Mouse (Mus musculus): ENCODE measurements around the gene Vmn1r149.
"Not testable (repeated sequence)": the region's sequence is repeated elsewhere in the genome, so short reads cannot be mapped to it uniquely, and the experiment has no call there.

Gene Vmn1r149

GRCm38 (mm10) chr7:22438129-22438528 lies at the start of gene Vmn1r149:
Gene Vmn1r149, minus strand, starts transcription at chr7:22438229.
- DNase-seq (ENCODE audit: low read depth, low spot score): not testable (repeated sequence)

- not testable (repeated sequence) for DNase-seq (ENCODE audit: low read depth, low spot score)
Observed at GRCm38 (mm10) chr7:22463975-22464374, 25.9 kb upstream of the Vmn1r149 start, which contains the start of gene Gm10665. Gene Gm10665, minus strand, starts transcription at chr7:22464075.

DNA sequence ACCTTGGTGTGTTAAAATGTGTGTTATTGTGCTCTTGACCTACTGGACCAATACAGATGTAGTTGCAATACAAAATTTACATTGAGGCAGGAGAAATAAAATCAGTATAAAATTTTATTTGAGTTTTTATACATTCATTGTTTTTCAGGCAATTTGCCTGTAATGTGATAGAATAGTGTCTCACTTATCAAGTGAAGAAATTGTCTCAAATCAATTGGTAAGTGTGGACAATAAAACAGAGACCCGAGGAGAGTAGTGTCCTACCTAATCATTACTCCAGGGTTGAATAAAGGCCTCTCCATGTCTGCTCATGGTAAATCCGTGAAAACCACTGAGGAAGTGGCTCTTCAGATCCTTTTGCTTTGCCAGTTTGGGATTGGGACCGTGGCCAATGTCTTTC lies 24.7 kb downstream of the Vmn1r149 start, which contains the start of gene Vmn1r148:
TSS of gene Vmn1r148 (plus strand) at position 301 of the 400 bp plus-strand sequence.
- not testable (repeated sequence) for DNase-seq (ENCODE audit: low read depth, low spot score)
